Mouse (Mus musculus): Measurements from ENCODE around the gene Izumo3.
"Not testable (repeated sequence)": the region's sequence is repeated elsewhere in the genome, so short reads cannot be mapped to it uniquely, and the experiment has no call there.

Izumo3 gene

DNA sequence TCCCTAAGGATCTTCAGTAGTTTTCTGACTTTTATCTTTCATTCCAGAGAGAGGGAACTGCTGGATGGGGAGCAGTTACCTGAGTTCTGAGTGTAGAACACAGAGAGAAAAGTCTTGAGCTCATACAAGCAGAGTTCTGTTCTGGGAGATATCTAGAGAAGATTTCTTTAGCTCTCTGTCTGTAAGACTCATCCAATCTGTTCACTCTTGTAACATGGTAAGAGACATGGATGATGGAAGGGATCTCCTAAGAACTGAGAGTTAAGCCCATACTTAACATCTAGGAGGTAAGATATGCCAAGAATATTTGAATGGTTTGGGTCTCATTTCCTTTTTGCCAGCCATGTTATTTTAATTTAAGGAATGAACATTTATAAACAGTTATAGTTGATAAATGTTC, at the start of gene Izumo3:
Izumo3 (minus strand) TSS at position 101 of the 400 bp plus-strand sequence.
- in situ Hi-C loops (cut with MseI, MboI), result no loop called here

DNA sequence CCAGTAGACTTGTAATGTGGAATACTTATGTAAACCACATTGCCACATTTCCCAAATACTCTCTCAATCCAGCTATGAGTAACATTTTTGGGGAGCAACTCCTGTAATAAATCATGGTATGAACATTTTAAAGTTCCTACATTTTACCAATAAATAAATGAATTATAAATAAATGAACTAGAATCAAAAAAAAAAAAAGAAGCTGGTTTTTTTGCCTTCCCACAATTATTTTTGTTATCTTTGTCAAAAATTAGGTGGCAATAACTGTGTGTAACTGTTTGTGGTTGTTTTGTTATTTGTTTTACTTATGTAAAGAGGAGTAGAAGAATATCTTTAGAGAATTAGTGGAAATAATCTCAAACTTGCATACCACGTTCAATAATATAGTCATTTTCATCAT, 44.6 kb upstream of the Izumo3 start, which contains the start of gene Gm12666:
Gm12666 (minus strand) TSS at position 101 of the 400 bp plus-strand sequence.
- in situ Hi-C loops (cut with MseI, MboI), result not testable (repeated sequence)

DNA sequence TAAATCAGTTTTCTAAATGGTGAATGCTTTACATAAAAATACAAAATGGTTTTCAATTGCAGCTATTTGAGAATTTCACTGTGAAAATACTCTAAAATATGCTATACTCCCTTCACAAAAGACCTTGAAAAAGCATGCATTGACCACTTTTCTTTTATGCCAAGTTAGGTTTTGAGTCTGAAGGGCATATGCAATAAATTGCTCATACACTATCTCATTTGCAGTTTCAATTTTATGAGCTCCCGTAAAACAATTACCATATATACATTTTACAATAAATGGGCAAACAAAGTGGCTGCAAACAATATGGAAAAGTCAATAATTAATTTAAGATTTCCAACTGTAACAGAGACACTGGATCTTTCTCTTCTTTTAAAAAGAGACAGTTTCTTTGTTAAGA, 5.6 kb upstream of the Izumo3 start:
- in situ Hi-C loops (cut with MseI, MboI), result no loop called here

DNA sequence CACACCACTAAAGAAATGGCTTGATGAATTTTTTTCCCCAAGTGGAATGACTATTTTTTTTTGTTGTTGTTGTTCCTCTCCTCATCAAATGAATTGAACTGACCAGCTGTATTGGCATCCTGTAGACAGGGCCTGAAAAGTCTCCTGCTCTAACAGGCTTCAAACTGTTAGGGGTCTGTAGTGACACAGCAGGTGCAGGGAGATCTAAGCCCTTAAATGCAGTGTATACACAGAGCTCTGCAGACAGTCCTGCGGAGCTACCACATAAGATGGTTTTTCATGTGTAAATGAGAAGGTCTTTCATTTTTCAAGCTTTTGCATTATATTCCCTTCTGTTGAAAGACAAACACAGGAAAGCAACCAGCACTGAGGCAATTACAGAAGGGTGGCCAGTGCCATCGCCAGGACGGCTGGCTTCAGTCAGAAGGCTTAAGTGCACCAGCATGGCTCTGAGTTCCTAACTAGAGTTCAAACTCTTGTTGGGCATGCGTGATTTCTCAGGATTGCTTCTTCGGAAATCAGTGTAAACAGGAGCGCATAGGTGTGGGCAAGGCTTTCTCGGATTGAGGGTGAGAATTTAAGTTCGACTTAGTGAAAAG, 35.5 kb downstream of the Izumo3 start:
- in situ Hi-C loops (cut with MseI, MboI), result no loop called here

DNA sequence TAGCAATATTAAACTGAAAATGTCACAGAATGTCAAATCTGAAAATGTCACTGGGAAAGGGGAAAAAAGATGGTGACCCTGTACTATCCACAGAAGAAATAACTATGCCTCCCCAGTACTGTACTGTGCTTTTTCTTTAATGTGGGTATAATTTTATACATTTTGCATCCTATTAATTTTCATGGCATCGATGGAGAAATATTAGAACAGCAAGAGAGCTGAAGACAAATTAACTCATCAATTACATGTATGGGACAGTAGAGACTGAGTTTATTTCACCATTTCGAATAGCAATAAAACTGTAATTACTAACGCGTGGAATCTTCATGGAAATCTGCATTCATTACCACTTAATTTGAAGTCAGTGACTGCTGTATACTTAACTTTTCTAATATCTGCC, 49.6 kb downstream of the Izumo3 start:
- in situ Hi-C loops (cut with MseI, MboI), result no loop called here

- in situ Hi-C loops (cut with MseI, MboI), result no loop called here
These were observed 51.1 kb downstream of the Izumo3 start for GRCm38 (mm10) chr4:92095951-92096350.

Data from mouse trophoblast stem cell (cell line).